Mouse (Mus musculus): ENCODE data around the gene Trappc12. TPM values are rescaled to one million over a fixed set of nuclear protein-coding genes. Genes with fewer than 3 reads are reported as not detected.

Gene Trappc12
- polyA plus RNA-seq (2016; fragmentation: Nextera tagmentation; extraction: Ambion mirVana) = 33.5 and 35.1 TPM in 2 replicates

- ATAC-seq (ENCODE audit: insufficient number of reproducible peaks, low FRiP score) = peak; percentile 90
- 1% methylated on average over 40 of the region's 41 CpGs for whole genome bisulfite sequencing
Observed at GRCm38 (mm10) chr12:28750021-28750633, at the start of gene Trappc12. Gene Trappc12 (minus strand): TSS chr12:28750472.

GRCm38 (mm10) chr12:28799798-28800411, 49.6 kb upstream of the Trappc12 start:
- Histone ChIP-seq H3K27ac (ENCODE audit: poor library complexity, severe bottlenecking) (no peak overlapping the region), H3K9me3 (replicated peaks) (no peaks in the 10 kb centered on the region; the same call in 1 of the 2 replicates), H3K27me3 (replicated peaks) (no peaks in the 10 kb centered on the region), H3K36me3 (no peaks in the 10 kb centered on the region; the same call in 1 of the 2 replicates), H3K4me3 (no peak overlapping the region), H3K9ac (no peak overlapping the region), H3K4me1 (replicated peaks) (peaks cover 39% of the 10 kb centered on the region), H3K4me2 (no peak overlapping the region)
- 74% methylated on average over 11 of the region's 11 CpGs for WGBS
- no peak for ATAC-seq (ENCODE audit: insufficient number of reproducible peaks, low FRiP score)

More at GRCm38 (mm10) chr12:28750021-28750633, at the start of gene Trappc12:
- no peaks in the 10 kb centered on the region for H3K27me3 ChIP-seq (replicated peaks)
- no peaks in the 10 kb centered on the region for H3K9me3 ChIP-seq (replicated peaks)
- H3K27ac ChIP-seq (ENCODE audit: poor library complexity, severe bottlenecking) = peak within 1 kb of the TSS; percentile 5; the same call in 1 of the 2 replicates
- peak within 1 kb of the TSS; percentile 89 for H3K9ac ChIP-seq
- H3K4me3 ChIP-seq = peak within 1 kb of the TSS; percentile 90
- peak within 1 kb of the TSS; percentile 94 for H3K4me2 ChIP-seq
- peaks cover 16% of the 10 kb centered on the region for H3K4me1 ChIP-seq (replicated peaks)
- H3K36me3 ChIP-seq = peaks cover 22% of the 10 kb centered on the region

- Histone ChIP-seq H3K9ac (no peak overlapping the region), H3K4me1 (replicated peaks) (peaks cover 27% of the 10 kb centered on the region), H3K36me3 (no peaks in the 10 kb centered on the region; the same call in 1 of the 2 replicates), H3K27ac (ENCODE audit: poor library complexity, severe bottlenecking) (no peak overlapping the region), H3K4me3 (no peak overlapping the region), H3K9me3 (replicated peaks) (no peaks in the 10 kb centered on the region; the same call in 1 of the 2 replicates), H3K4me2 (no peak overlapping the region), H3K27me3 (replicated peaks) (no peaks in the 10 kb centered on the region)
- ATAC-seq (ENCODE audit: insufficient number of reproducible peaks, low FRiP score) = no peak
Observed at GRCm38 (mm10) chr12:28796881-28797420, 46.7 kb upstream of the Trappc12 start.

- no peak overlapping the region for H3K9ac ChIP-seq
- no peak for ATAC-seq (ENCODE audit: insufficient number of reproducible peaks, low FRiP score)
- peaks cover 14% of the 10 kb centered on the region for H3K4me1 ChIP-seq (replicated peaks)
- H3K36me3 ChIP-seq = no peaks in the 10 kb centered on the region; the same call in 1 of the 2 replicates
- H3K9me3 ChIP-seq (replicated peaks) = no peaks in the 10 kb centered on the region; the same call in 1 of the 2 replicates
- no peak overlapping the region for H3K4me2 ChIP-seq
- no peak overlapping the region for H3K27ac ChIP-seq (ENCODE audit: poor library complexity, severe bottlenecking)
- 69% methylated on average over 3 of the region's 3 CpGs for WGBS
- H3K4me3 ChIP-seq = no peak overlapping the region
- no peaks in the 10 kb centered on the region for H3K27me3 ChIP-seq (replicated peaks)
Observed at GRCm38 (mm10) chr12:28795041-28795440, 44.8 kb upstream of the Trappc12 start.

- Histone ChIP-seq H3K9me3 (replicated peaks) (no peaks in the 10 kb centered on the region; the same call in 1 of the 2 replicates), H3K4me1 (replicated peaks) (peaks cover 9% of the 10 kb centered on the region), H3K9ac (no peak overlapping the region), H3K4me2 (no peak overlapping the region), H3K36me3 (no peaks in the 10 kb centered on the region; the same call in 1 of the 2 replicates), H3K4me3 (no peak overlapping the region), H3K27ac (ENCODE audit: poor library complexity, severe bottlenecking) (no peak overlapping the region), H3K27me3 (replicated peaks) (no peaks in the 10 kb centered on the region)
- WGBS = 72% methylated on average over 2 of the region's 2 CpGs
- ATAC-seq (ENCODE audit: insufficient number of reproducible peaks, low FRiP score) = no peak
Observed at GRCm38 (mm10) chr12:28793715-28794114, 43.4 kb upstream of the Trappc12 start.

- H3K27ac ChIP-seq (ENCODE audit: poor library complexity, severe bottlenecking) = no peak overlapping the region
- no peak overlapping the region for H3K4me3 ChIP-seq
- H3K27me3 ChIP-seq (replicated peaks) = no peaks in the 10 kb centered on the region
- H3K4me1 ChIP-seq (replicated peaks) = peaks cover 9% of the 10 kb centered on the region
- ATAC-seq (ENCODE audit: insufficient number of reproducible peaks, low FRiP score) = no peak
- H3K9ac ChIP-seq = no peak overlapping the region
- no peaks in the 10 kb centered on the region for H3K9me3 ChIP-seq (replicated peaks)
- 78% methylated on average over 3 of the region's 3 CpGs for WGBS
- H3K36me3 ChIP-seq = no peaks in the 10 kb centered on the region
- H3K4me2 ChIP-seq = no peak overlapping the region
Observed at GRCm38 (mm10) chr12:28792613-28793012, 42.3 kb upstream of the Trappc12 start.

- H3K36me3 ChIP-seq = no peaks in the 10 kb centered on the region
- 89% methylated on average over 6 of the region's 6 CpGs for WGBS
- no peaks in the 10 kb centered on the region for H3K9me3 ChIP-seq (replicated peaks)
- H3K4me1 ChIP-seq (replicated peaks) = peaks cover 15% of the 10 kb centered on the region; the same call in 1 of the 2 replicates
- no peak overlapping the region for H3K27ac ChIP-seq (ENCODE audit: poor library complexity, severe bottlenecking)
- H3K4me2 ChIP-seq = no peak overlapping the region
- ATAC-seq (ENCODE audit: insufficient number of reproducible peaks, low FRiP score) = no peak
- H3K4me3 ChIP-seq = no peak overlapping the region
- no peak overlapping the region for H3K9ac ChIP-seq
- no peaks in the 10 kb centered on the region for H3K27me3 ChIP-seq (replicated peaks)
Observed at GRCm38 (mm10) chr12:28786310-28786709, 36.0 kb upstream of the Trappc12 start.

GRCm38 (mm10) chr12:28785299-28785698, 35.0 kb upstream of the Trappc12 start:
- no peaks in the 10 kb centered on the region for H3K9me3 ChIP-seq (replicated peaks)
- H3K4me2 ChIP-seq = no peak overlapping the region
- 13% methylated on average over 1 of the region's 1 CpGs for WGBS
- no peak overlapping the region for H3K9ac ChIP-seq
- H3K36me3 ChIP-seq = no peaks in the 10 kb centered on the region
- H3K27ac ChIP-seq (ENCODE audit: poor library complexity, severe bottlenecking) = no peak overlapping the region
- no peak overlapping the region for H3K4me3 ChIP-seq
- peaks cover 15% of the 10 kb centered on the region; the same call in 1 of the 2 replicates for H3K4me1 ChIP-seq (replicated peaks)
- ATAC-seq (ENCODE audit: insufficient number of reproducible peaks, low FRiP score) = no peak
- H3K27me3 ChIP-seq (replicated peaks) = no peaks in the 10 kb centered on the region

GRCm38 (mm10) chr12:28784864-28785263, 34.6 kb upstream of the Trappc12 start:
- Histone ChIP-seq H3K36me3 (no peaks in the 10 kb centered on the region), H3K27me3 (replicated peaks) (no peaks in the 10 kb centered on the region), H3K4me2 (no peak overlapping the region), H3K9ac (no peak overlapping the region), H3K4me3 (no peak overlapping the region), H3K27ac (ENCODE audit: poor library complexity, severe bottlenecking) (no peak overlapping the region), H3K9me3 (replicated peaks) (no peaks in the 10 kb centered on the region), H3K4me1 (replicated peaks) (peaks cover 15% of the 10 kb centered on the region; the same call in 1 of the 2 replicates)
- WGBS = 65% methylated on average over 8 of the region's 8 CpGs
- ATAC-seq (ENCODE audit: insufficient number of reproducible peaks, low FRiP score) = no peak

GRCm38 (mm10) chr12:28784355-28784754, 34.1 kb upstream of the Trappc12 start:
- H3K9ac ChIP-seq = no peak overlapping the region
- no peaks in the 10 kb centered on the region for H3K36me3 ChIP-seq
- H3K27ac ChIP-seq (ENCODE audit: poor library complexity, severe bottlenecking) = no peak overlapping the region
- H3K4me1 ChIP-seq (replicated peaks) = peaks cover 15% of the 10 kb centered on the region; the same call in 1 of the 2 replicates
- H3K4me2 ChIP-seq = no peak overlapping the region
- ATAC-seq (ENCODE audit: insufficient number of reproducible peaks, low FRiP score) = no peak
- H3K27me3 ChIP-seq (replicated peaks) = no peaks in the 10 kb centered on the region
- no peak overlapping the region for H3K4me3 ChIP-seq
- WGBS = 28% methylated on average over 4 of the region's 4 CpGs
- H3K9me3 ChIP-seq (replicated peaks) = no peaks in the 10 kb centered on the region

- 82% methylated on average over 3 of the region's 3 CpGs for WGBS
- Histone ChIP-seq H3K27ac (ENCODE audit: poor library complexity, severe bottlenecking) (no peak overlapping the region), H3K9ac (no peak overlapping the region), H3K9me3 (replicated peaks) (no peaks in the 10 kb centered on the region), H3K27me3 (replicated peaks) (no peaks in the 10 kb centered on the region), H3K36me3 (no peaks in the 10 kb centered on the region), H3K4me1 (replicated peaks) (peaks cover 22% of the 10 kb centered on the region), H3K4me2 (no peak overlapping the region), H3K4me3 (no peak overlapping the region)
- ATAC-seq (ENCODE audit: insufficient number of reproducible peaks, low FRiP score) = no peak
Observed at GRCm38 (mm10) chr12:28782637-28783036, 32.4 kb upstream of the Trappc12 start.

Measured in heart, embryonic 12.5 days (tissue).